Mouse (Mus musculus): ENCODE measurements around the gene Snai3. TPM values are rescaled to one million over a fixed set of nuclear protein-coding genes. Genes with fewer than 3 reads are reported as not detected.

Gene Snai3
- polyA plus RNA-seq, 1 experiment from 2014 or later: not detected

DNA sequence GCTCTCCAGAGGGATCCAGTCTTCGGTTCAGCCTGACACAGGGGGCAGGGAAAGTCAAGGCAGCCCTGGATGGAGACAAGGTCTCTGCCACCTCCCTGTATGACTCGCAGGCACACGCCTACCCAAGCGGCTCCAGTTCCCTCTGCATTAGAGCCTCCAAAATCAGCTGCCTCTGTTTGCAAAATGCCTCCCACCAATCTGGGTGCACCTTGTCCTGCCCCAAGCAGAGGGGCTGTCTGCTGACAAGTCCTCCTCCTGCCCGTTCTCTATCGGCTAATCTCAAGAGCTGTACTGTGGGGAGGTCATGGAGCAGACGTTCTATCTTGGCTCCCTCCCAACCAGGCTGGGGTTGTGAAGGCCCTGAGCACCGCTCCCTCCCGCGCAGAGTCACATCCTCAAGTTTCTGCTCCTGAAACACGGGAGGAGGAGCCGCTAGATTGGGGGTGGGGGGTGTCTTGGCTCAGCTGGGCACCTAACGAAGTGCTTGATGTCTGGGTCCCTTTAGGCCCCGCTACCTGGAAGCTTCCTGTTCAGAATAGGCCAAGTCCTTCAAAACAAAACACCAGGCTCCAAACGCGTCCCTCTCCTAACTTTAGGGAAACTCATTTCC lies 14.5 kb upstream of the Snai3 start:
- H3K9ac ChIP-seq: peak overlapping the region; percentile 94
- H3K4me2 ChIP-seq (replicated peaks): peak overlapping the region; percentile 93
- H3K4me3 ChIP-seq (replicated peaks; ENCODE audit: low read length): peak overlapping the region; percentile 99
- WGBS: 17% methylated on average over 16 of the region's 16 CpGs
- H3K9me3 ChIP-seq (ENCODE audit: control insufficient read depth, low read length): no peaks in the 10 kb centered on the region
- no peaks in the 10 kb centered on the region for H3K27me3 ChIP-seq (ENCODE audit: control insufficient read depth, insufficient read depth, low read length)
- H3K27ac ChIP-seq: peak overlapping the region; percentile 86; the same call in 1 of the 2 replicates
- peaks cover 20% of the 10 kb centered on the region for H3K4me1 ChIP-seq (replicated peaks; ENCODE audit: control insufficient read depth, insufficient read depth, low read length)
- ATAC-seq (ENCODE audit: low FRiP score) (no peak), DNase-seq (ENCODE audit: low spot score) (peak; percentile 30)
- H3K36me3 ChIP-seq (replicated peaks; ENCODE audit: control insufficient read depth, insufficient read depth): peaks cover 46% of the 10 kb centered on the region

DNA sequence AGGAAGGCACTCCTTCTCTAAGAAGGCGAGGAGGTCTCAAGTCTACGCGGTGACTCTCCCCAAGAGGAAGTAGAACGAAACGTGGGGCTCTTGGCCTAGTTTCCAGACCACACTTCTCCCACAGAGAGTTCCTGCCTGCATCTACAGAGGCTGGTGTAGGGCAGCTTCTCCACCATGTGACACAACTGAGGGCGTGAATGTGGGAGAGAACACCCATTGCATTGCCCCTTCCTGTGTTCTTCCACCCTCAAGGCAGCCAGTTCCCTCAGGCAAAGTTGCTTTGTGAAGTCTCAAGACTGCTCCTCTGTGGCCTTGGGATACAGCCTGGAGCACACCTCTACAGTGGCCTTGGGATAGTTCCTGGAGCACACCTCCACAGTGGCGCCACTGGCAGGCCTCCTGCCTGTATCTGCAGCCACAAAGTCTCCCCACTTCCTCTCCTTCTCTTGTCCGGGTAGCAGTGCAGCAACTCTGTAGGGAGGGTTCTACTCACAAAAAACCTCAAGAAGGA lies 13.4 kb upstream of the Snai3 start:
- H3K4me2 ChIP-seq (replicated peaks): no peak overlapping the region

DNA sequence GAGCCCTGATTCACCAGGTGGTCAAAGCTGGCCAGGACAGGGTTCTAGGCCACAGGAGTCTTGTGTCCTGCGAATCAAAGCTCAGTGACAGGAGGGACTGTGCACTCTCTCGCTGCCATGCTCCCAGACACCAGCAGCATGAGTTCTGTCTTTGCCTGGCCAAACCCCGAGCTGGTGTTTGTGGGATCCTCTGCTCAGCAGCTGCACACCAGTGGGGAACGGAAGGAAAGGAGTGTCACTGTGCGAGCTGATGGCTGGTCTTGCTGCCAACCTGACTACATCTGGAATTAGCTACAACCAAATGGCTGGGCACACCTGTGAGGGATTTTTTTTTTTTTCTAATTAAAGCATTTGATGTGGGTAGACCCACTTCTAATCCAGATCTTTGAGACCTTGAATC lies 10.2 kb upstream of the Snai3 start:
- Histone ChIP-seq H3K36me3 (replicated peaks; ENCODE audit: control insufficient read depth, insufficient read depth) (peaks cover 59% of the 10 kb centered on the region), H3K4me3 (replicated peaks; ENCODE audit: low read length) (no peak overlapping the region), H3K27me3 (ENCODE audit: control insufficient read depth, insufficient read depth, low read length) (no peaks in the 10 kb centered on the region), H3K27ac (no peak overlapping the region), H3K9ac (no peak overlapping the region), H3K9me3 (ENCODE audit: control insufficient read depth, low read length) (no peaks in the 10 kb centered on the region), H3K4me1 (replicated peaks; ENCODE audit: control insufficient read depth, insufficient read depth, low read length) (peaks cover 13% of the 10 kb centered on the region), H3K4me2 (replicated peaks) (no peak overlapping the region)
- ATAC-seq (ENCODE audit: low FRiP score): no peak
- no peak for DNase-seq (ENCODE audit: low spot score)
- WGBS: 87% methylated on average over 5 of the region's 5 CpGs

More for the DNA sequence above, 13.4 kb upstream of the Snai3 start:
- no peak overlapping the region for H3K9ac ChIP-seq
- H3K27me3 ChIP-seq (ENCODE audit: control insufficient read depth, insufficient read depth, low read length): no peaks in the 10 kb centered on the region
- no peak overlapping the region for H3K27ac ChIP-seq
- ATAC-seq (ENCODE audit: low FRiP score) (no peak), DNase-seq (ENCODE audit: low spot score) (no peak)
- 93% methylated on average over 8 of the region's 8 CpGs for WGBS
- H3K4me1 ChIP-seq (replicated peaks; ENCODE audit: control insufficient read depth, insufficient read depth, low read length): peaks cover 20% of the 10 kb centered on the region
- H3K9me3 ChIP-seq (ENCODE audit: control insufficient read depth, low read length): no peaks in the 10 kb centered on the region
- peaks cover 39% of the 10 kb centered on the region for H3K36me3 ChIP-seq (replicated peaks; ENCODE audit: control insufficient read depth, insufficient read depth)
- H3K4me3 ChIP-seq (replicated peaks; ENCODE audit: low read length): no peak overlapping the region

DNA sequence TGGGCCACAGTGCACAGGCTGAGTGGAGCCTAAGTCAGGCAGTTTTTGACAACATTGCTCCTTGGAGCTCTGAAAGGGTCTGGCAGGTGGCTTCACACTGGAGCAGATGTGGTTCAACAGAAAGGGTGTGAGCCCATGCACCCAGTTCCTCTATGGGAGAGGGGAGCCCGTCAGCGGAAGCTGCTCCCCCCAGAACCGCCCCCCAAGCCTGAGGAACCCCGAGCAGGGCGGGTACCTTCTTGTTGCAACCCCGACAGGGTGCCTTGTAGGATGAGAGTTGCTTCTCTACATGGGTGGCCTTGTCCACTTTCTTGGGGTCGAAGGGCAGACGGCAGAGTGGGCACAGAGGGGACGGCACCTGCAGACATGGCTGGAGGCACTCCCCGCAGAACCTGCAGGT lies 9.4 kb upstream of the Snai3 start:
- ATAC-seq (ENCODE audit: low FRiP score): no peak
- Histone ChIP-seq H3K27me3 (ENCODE audit: control insufficient read depth, insufficient read depth, low read length) (no peaks in the 10 kb centered on the region), H3K9me3 (ENCODE audit: control insufficient read depth, low read length) (no peaks in the 10 kb centered on the region), H3K4me1 (replicated peaks; ENCODE audit: control insufficient read depth, insufficient read depth, low read length) (peaks cover 11% of the 10 kb centered on the region), H3K4me3 (replicated peaks; ENCODE audit: low read length) (no peak overlapping the region), H3K27ac (no peak overlapping the region), H3K9ac (no peak overlapping the region), H3K36me3 (replicated peaks; ENCODE audit: control insufficient read depth, insufficient read depth) (peaks cover 62% of the 10 kb centered on the region), H3K4me2 (replicated peaks) (no peak overlapping the region)
- DNase-seq (ENCODE audit: low spot score): no peak
- WGBS: 92% methylated on average over 10 of the region's 10 CpGs

DNA sequence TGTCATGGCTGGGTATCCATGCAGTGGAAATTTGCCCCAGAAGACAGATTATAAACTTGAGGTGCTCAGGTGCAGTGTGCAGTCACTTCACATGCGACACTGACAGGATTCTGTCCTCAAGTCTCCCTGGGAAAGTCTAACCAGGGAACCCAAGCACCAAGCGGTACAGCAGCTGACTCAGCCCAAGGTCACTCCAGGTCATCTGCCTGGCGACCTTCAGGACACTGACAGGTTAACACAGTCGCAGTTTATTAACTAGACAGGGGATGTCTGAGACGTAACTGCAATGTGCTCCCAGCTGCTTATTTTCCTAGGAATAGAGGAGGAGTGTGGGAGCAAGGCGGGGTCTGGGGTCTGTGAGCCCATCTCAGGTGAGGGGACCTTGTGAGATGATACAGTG lies 8.9 kb upstream of the Snai3 start:
- 83% methylated on average over 6 of the region's 6 CpGs for WGBS
- Histone ChIP-seq H3K27me3 (ENCODE audit: control insufficient read depth, insufficient read depth, low read length) (no peaks in the 10 kb centered on the region), H3K27ac (no peak overlapping the region), H3K4me1 (replicated peaks; ENCODE audit: control insufficient read depth, insufficient read depth, low read length) (peaks cover 5% of the 10 kb centered on the region; the same call in 1 of the 2 replicates), H3K4me2 (replicated peaks) (no peak overlapping the region), H3K4me3 (replicated peaks; ENCODE audit: low read length) (no peak overlapping the region), H3K9ac (no peak overlapping the region), H3K36me3 (replicated peaks; ENCODE audit: control insufficient read depth, insufficient read depth) (peaks cover 62% of the 10 kb centered on the region), H3K9me3 (ENCODE audit: control insufficient read depth, low read length) (no peaks in the 10 kb centered on the region)
- ATAC-seq (ENCODE audit: low FRiP score) (no peak), DNase-seq (ENCODE audit: low spot score) (no peak)

DNA sequence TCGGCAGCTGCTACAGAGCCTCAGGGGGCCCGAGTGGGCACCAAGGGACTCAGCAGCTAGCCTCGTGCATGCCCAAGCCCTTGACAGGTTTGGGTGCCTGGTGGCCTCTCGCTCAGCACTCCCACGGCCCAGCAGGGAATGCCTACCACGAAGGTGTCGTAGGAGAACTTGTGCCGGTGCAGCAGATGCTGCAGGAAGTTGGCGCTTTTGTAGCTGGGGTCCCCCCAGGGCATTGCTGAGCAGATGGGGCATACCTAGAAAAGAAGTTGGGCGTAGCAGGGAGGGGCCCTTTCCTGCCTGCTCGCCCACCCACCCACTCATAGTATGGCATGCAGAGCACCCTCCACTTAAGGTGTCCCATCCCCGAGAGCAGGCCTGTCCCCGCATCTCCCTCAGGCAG lies 7.3 kb upstream of the Snai3 start:
- Histone ChIP-seq H3K4me3 (replicated peaks; ENCODE audit: low read length) (no peak overlapping the region), H3K4me2 (replicated peaks) (no peak overlapping the region), H3K9me3 (ENCODE audit: control insufficient read depth, low read length) (no peaks in the 10 kb centered on the region), H3K4me1 (replicated peaks; ENCODE audit: control insufficient read depth, insufficient read depth, low read length) (no peaks in the 10 kb centered on the region), H3K27ac (no peak overlapping the region), H3K36me3 (replicated peaks; ENCODE audit: control insufficient read depth, insufficient read depth) (peaks cover 56% of the 10 kb centered on the region), H3K27me3 (ENCODE audit: control insufficient read depth, insufficient read depth, low read length) (peaks cover 1% of the 10 kb centered on the region; the same call in 1 of the 2 replicates), H3K9ac (no peak overlapping the region)
- ATAC-seq (ENCODE audit: low FRiP score): no peak
- 90% methylated on average over 13 of the region's 13 CpGs for WGBS
- no peak for DNase-seq (ENCODE audit: low spot score)

DNA sequence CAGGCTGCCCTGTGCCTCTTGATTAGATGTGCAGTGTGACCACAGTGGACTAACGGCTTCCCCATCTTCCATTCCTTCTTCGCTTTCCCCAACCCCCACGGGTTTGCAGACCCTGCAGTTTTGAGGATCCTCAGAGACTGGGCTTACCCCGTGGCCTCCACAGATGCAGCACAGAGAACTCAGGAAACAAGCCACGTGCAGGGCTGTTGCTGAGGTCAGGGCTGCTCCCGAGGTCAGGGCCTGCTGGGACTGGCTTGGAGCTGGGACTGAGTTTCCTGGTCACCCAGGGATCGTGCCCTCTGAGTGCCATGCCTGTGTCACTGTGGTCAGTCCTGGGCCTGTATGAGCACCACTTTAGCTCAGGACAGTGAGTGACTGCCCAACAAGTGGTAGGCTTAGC lies 4.5 kb upstream of the Snai3 start:
- DNase-seq (ENCODE audit: low spot score) (no peak), ATAC-seq (ENCODE audit: low FRiP score) (no peak)
- Histone ChIP-seq H3K27ac (no peak overlapping the region), H3K4me2 (replicated peaks) (no peak overlapping the region), H3K36me3 (replicated peaks; ENCODE audit: control insufficient read depth, insufficient read depth) (peaks cover 39% of the 10 kb centered on the region), H3K9ac (no peak overlapping the region), H3K27me3 (ENCODE audit: control insufficient read depth, insufficient read depth, low read length) (peaks cover 30% of the 10 kb centered on the region), H3K4me3 (replicated peaks; ENCODE audit: low read length) (no peak overlapping the region), H3K4me1 (replicated peaks; ENCODE audit: control insufficient read depth, insufficient read depth, low read length) (peaks cover 10% of the 10 kb centered on the region), H3K9me3 (ENCODE audit: control insufficient read depth, low read length) (no peaks in the 10 kb centered on the region)
- WGBS: 72% methylated on average over 7 of the region's 7 CpGs

DNA sequence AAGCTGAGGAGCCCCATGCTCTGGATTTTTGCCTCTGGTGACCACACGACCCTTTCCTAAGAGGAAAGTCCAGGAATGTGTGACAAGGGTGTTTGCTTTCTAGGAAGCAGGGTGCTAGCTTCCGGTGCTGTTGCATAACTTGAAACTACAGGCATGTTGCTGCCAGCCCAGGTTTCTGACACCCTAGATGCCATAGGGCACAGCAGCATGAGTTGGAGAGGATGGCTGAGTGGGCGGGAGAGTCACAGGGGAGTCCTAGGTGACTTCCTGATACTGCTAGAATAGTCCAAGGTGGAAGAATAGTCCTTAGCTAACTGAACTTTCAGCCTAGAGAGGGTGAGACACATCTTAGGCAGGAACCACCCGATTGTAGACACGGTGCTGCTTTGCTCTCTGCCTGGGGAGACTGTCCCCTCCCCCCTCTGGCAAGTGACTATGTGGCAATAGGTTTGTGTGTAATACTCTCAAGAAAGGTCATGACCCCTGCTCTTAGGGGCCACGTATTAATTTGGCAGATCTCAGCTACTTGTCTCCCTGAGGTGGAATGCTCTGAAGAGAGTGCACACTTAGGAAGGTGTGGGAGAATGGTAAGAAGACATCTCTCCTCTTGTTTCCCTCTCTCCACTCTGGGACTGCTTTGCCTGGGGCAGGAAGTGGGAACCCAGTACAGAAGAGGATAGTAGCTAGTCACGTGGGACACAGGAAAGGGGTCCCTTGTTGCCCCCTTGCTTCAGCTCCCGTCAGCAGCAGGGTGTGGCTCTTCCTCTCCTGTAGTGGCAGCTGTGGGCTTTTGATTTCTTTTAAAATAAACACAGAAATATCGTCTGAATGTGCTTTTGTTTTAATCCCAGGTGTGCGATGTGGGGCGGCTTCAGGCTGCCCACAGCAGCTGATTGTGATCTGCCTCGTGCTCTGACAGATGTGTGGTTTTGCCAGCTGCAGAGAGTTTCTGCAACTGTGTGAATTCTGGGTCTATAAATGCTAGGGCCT lies 3.4 kb upstream of the Snai3 start:
- 70% methylated on average over 12 of the region's 12 CpGs for WGBS
- Histone ChIP-seq H3K36me3 (replicated peaks; ENCODE audit: control insufficient read depth, insufficient read depth) (peaks cover 35% of the 10 kb centered on the region), H3K4me2 (replicated peaks) (no peak overlapping the region), H3K4me3 (replicated peaks; ENCODE audit: low read length) (no peak overlapping the region), H3K4me1 (replicated peaks; ENCODE audit: control insufficient read depth, insufficient read depth, low read length) (peaks cover 10% of the 10 kb centered on the region), H3K9ac (no peak overlapping the region), H3K27ac (no peak overlapping the region), H3K27me3 (ENCODE audit: control insufficient read depth, insufficient read depth, low read length) (peaks cover 37% of the 10 kb centered on the region), H3K9me3 (ENCODE audit: control insufficient read depth, low read length) (no peaks in the 10 kb centered on the region)
- DNase-seq (ENCODE audit: low spot score): no peak
- ATAC-seq (ENCODE audit: low FRiP score): no peak

DNA sequence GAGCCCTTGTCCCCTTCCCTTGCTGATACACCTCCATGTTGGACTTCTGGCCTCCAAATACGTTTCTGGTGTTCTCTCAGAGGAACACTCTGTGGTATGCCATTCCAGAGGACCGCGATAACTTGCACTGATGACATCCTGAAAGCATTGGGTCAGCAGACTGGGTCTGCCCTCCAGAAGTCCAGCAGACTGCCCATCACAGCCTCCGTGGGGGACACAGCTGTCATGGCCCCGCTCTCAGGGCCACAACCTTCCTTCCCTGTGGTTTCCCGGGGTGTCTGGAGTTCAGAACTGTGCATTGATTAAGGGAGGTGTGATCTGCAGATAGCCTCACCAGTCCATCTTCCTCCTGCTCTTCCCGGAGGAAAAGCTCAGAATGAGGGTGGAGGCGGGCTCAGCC lies 2.0 kb upstream of the Snai3 start:
- H3K27me3 ChIP-seq (ENCODE audit: control insufficient read depth, insufficient read depth, low read length): peaks cover 50% of the 10 kb centered on the region
- WGBS: 74% methylated on average over 8 of the region's 8 CpGs
- DNase-seq (ENCODE audit: low spot score): no peak

More for the DNA sequence above, 2.0 kb upstream of the Snai3 start:
- Histone ChIP-seq H3K4me3 (replicated peaks; ENCODE audit: low read length) (no peak overlapping the region), H3K27ac (no peak overlapping the region), H3K36me3 (replicated peaks; ENCODE audit: control insufficient read depth, insufficient read depth) (peaks cover 21% of the 10 kb centered on the region), H3K9ac (no peak overlapping the region), H3K4me2 (replicated peaks) (no peak overlapping the region), H3K4me1 (replicated peaks; ENCODE audit: control insufficient read depth, insufficient read depth, low read length) (peaks cover 10% of the 10 kb centered on the region), H3K9me3 (ENCODE audit: control insufficient read depth, low read length) (no peaks in the 10 kb centered on the region)
- ATAC-seq (ENCODE audit: low FRiP score): no peak

Measured in hindbrain, embryonic 14.5 days (tissue).